Mouse (Mus musculus) activated CD4-positive, CD25-positive, alpha-beta regulatory T cell, adult 4 months (primary cell): ENCODE data around the gene Pou2f3. TPM values are rescaled to one million over a fixed set of nuclear protein-coding genes. Genes with fewer than 3 reads are reported as not detected.
A peak's percentile ranks its signal among the peaks of the same experiment; 100 is the strongest.
"Not testable (repeated sequence)": the region's sequence is repeated elsewhere in the genome, so short reads cannot be mapped to it uniquely, and the experiment has no call there.

Source experiments
- ATAC-seq: one replicate; pipeline ENCODE4 v1.8.0; 2017
- polyA plus RNA-seq, 2 experiments: library from polyadenylated mRNA; unstranded; fragments of 100-300 nt; shearing (Covaris generic); gene quantifications; one replicate each; pipeline ENCODE4 v1.2.1; 2017

Pou2f3 gene
- polyA plus RNA-seq, 2 experiments from 2014 or later = not detected

DNA sequence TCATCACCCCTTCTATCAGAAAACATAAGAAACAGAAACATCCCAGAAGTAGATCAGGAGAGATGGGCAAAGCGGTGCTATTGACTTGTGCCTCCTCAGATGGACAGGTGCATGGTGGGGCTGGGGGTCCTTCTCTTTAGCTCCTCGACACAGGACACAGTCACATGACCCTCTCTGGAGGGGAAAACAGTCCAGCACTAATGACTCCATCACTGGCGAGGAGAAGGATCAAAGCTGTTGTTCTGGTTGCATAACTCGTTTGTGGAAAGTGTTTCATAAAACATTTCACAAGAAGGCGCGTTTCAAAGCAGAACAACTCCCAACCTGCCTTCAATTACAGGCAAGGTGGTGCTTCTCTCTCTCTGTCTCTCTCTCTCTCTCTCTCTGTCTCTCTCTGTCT lies 58.4 kb downstream of the Pou2f3 start:
- no peak for ATAC-seq

DNA sequence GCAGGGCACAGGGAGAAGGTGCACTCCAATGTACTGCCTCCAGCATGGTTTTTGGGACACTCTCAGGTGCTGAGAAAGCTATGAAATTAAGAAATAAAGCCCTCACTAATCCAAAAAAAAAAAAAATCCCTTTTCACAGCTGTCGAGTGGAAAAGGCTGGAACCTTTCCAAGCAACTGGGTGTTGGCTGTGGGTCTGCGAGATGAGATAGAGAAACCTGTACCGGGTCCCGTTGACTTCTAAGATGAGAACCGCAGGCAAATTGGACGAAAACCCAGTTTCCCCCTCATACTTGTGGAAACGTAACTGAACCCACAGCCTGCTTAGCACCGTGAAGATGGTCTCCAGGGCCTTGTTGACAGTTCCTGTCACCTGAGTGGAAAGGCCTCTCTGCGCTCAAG lies 59.2 kb downstream of the Pou2f3 start:
- no peak for ATAC-seq

DNA sequence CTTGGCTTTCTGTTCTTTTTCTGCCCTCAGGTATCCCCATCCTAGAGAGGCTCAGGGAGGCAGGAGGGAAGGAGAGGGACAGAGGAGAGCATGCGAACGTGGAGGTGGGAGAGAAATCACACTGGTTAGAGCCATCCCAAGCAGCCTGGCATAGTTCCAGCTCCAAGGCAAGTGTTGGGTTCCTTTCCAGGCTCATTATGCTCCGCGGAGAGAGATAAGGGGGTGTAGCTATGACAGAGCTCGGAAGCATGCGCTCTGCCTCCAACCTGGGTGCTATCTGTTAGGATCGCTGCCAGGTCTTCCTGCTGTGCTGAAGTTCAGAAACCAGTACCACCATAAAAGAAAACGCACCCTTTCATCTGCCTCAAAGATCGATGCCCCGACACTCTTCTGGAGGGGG lies 60.1 kb downstream of the Pou2f3 start:
- no peak for ATAC-seq

DNA sequence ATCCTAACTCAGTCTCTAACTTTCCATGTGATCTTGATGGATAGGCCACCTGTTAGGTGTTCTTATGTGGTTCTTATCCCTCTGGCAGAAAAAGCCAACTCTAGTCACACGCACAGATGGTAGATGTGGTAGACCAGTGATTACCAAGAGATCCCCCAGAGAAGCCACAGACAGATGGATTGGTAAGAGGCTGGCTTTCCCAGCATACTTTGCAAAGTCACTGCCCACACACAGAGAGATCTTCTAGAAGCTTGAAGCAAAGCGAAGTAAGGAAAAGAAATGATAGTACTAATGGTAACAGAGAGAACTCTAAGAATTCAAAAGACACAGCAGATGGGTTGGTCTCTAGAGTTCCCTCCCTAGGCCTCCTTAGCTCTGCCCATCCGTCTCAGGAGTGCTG lies 60.7 kb downstream of the Pou2f3 start:
- ATAC-seq = no peak

DNA sequence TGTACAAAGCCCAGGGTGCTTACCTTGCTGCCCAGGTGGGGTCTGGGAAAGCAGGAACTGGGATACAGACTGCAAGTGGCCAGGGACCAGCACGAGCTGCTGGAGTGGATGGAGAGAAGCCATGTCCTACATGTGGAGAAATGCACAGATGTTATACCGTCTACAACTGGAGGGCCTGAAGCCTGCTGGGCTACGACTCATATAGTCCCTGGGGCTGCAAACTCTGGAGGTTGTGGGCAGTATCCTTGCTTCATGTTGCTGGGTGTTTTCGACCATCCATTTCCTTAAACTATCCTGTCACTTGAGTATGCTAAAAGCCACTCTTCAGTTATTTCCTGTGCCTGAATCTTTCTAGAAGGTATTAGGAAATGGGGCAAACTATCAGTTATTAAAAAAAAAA lies 65.0 kb downstream of the Pou2f3 start:
- ATAC-seq = no peak

DNA sequence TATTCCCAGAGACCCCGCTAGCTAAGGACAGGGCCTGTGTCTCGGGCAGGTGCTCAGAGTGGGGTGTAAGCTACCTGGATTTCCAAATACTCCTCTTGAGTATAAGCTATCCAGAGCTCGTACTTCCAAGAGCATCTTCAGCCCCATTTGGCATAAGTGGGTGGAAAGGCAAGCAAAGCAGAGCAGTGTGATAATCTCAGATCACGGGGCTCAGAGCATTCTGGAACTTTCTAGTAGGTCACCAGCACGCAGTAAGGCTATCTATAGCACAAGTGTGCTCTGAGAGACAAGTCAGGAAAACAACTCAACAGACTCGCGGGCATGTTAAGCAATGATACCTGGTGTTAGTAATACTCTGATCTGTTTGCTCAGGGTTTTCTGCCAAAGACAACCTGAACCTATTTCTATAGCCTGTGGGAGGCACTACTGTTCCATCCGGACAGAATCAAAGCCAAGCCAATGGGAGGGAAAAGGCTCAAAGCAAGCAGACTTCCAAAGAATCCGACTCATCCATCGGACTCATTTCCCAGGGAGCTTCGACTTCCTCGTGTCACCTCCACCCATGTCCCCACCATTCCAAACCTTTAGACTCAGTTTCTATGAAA lies 65.9 kb downstream of the Pou2f3 start:
- ATAC-seq = no peak

DNA sequence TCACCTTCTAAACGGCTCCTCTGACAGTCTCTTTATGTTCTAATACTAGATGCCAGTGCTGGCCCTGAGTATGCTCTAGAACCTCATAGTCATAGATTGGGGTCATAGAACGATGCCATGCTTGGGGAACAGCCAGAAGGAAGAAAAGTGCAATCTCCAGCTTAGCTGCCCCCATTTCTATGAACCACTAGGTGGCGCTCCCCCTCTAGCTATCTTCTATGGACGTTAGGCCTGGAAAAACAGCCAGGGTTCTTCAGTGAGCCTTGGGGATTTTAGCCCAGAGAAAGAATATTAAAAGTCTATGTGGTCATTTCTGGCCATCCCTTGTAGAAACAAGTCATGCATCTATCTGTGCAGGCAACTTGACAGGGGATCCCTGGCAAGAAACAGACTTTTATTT lies 68.3 kb downstream of the Pou2f3 start:
- no peak for ATAC-seq

DNA sequence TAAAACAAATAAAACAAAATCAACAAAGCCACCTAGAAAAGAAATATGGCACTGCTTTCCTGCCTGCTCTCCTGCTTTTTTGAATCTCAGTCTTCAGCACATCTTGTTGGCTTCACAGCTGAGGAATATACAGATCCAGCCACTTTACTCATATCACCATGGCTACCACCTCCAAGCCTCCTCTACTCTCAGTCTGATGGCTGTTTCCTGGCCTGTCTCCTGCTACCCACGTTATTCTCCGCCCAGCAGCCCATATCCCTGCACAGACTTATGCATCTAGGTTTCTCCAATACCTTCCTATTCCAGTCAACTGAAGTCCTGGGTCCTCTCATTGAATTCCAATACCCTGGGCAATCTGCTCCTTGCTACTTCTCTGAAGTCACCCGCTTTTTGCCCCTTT lies 76.6 kb downstream of the Pou2f3 start:
- ATAC-seq = no peak

DNA sequence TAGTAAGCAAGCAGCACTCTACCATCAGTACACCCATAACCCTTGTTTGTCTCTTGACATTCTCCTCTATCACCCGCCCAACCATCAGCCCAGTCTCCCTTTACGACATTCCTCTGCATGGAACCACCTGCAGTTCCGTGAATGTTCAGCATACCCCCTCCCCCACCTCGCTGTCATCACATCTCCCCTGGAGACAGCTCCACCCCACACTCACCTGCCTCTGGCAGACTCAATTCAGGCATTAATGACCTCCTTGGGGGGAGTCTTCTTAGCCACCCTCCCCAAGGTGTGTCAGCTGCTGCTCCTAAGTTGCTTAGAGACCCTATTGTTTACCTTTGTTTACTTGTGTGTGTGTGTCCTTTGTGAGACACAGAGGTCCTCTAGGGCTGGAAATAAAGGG lies 77.8 kb downstream of the Pou2f3 start:
- no peak for ATAC-seq

DNA sequence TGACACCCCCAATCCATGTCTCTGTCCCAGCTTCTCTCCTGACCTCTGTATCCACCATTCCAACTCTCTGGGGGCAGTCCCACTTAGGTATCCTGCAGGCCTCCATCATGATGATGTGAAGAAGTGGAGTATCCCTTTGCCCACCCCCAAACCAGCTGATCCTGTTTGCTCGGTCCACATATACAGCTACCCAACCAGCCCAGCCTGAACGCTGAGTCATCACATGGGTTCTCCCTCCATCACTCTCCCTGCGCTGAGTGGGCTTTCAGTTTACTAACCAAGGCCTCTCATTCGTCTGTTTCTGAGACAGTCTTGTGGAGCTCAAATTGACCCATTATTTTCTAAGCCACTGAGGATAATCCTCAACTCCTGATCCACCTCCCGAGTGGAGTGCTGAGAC lies 78.2 kb downstream of the Pou2f3 start:
- ATAC-seq = no peak

DNA sequence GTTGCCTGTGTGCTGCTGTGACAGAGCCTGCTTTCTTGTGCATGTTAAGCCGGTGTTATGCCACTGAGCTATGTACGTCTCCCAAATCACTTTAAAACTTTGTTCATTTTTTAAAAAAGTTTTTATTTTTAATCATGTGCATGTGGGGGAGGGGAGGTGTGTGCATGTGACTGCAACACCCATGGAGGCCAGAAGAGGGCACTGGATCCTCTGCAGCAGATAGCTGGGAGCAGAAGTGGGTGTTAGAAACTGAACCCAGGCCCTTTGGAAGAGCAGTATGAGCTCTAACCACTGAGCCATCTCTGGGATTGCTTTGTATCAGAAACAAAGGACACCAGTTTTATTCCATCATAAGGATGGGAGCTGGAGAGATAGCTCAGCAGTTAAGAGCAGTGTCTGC lies 79.5 kb downstream of the Pou2f3 start:
- no peak for ATAC-seq

DNA sequence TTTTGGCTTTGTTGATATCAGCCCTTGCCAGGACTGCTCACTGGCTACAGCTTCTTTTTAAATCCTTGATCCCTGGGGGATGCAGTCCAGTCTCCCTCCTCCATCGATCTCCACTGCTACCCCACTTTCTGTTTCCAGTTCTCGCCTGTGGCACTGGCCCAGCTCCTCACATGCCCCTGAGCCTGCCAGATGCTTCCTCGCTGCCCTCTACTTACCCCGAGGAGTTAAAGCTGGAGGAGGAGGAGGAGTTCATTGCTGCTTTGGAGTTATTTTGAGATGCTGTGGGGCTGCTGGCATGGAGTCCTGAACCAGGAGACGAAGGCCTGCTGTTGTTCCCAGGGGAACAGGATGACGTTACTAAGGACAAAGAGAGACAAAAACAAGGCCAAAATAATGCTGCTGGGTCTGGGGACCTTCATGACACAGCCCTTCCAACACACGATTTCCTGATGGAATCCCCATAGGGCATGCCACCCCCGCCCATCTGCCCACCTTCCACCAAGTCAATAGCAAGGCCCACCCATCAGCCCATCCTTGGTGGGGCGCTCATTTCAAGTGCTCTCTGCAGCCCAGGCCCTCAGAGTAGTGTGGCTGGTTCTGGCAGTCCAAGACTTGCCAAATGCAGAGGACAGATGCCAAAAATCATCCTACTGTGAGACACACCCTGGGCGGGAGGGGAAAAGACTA lies 82.9 kb downstream of the Pou2f3 start:
- no peak for ATAC-seq

DNA sequence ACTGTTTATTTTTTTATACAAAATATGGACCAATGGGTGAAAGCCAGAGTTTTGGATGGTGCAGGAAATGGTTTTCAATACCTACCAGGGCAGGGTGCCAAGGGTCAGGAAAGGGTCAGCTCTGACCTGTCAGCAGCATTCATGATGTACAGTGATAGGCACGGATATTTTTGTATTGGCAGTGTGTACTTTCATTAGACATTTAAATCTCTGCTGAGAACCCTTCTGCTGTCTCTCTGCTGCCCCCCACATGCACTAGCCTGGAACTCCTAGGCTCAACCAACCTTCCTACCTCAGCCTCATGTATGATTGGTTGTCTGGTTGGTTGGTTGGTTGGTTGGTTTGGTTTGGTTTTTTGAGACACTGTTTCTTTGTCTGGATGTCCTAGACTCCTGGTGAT lies 87.8 kb downstream of the Pou2f3 start:
- ATAC-seq = no peak

DNA sequence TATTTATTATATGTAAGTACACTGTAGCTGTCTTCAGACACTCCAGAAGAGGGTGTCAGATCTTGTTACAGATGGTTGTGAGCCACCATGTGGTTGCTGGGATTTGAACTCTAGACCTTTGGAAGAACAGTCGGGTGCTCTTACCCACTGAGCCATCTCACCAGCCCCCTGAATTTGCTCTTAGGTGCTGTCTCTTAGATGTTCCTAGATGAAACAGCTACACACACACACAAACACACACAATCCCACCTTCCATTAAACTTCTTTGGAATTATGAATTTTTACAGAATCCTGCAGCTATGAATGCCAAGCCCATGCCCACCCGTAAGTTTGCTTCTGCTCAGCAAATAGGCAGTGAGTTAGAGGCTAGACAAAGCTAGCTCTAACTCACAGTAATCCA lies 88.2 kb downstream of the Pou2f3 start:
- ATAC-seq = not testable (repeated sequence)

DNA sequence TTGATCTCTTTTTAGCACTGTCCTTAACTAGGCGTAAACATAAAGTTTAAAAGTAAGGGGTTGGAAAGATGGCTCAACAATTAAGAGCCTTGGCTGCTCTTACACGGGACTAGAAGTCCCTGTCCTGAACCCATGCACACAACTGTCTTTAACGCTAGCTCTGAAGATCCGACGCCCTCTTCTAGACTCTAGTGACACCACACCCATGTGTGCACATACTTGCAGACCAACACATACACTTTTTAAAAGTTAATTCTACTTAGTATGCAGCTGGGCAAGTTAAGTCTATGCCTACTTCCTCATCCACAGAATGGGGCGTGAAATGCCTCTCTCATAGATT lies 93.2 kb downstream of the Pou2f3 start:
- ATAC-seq = no peak

DNA sequence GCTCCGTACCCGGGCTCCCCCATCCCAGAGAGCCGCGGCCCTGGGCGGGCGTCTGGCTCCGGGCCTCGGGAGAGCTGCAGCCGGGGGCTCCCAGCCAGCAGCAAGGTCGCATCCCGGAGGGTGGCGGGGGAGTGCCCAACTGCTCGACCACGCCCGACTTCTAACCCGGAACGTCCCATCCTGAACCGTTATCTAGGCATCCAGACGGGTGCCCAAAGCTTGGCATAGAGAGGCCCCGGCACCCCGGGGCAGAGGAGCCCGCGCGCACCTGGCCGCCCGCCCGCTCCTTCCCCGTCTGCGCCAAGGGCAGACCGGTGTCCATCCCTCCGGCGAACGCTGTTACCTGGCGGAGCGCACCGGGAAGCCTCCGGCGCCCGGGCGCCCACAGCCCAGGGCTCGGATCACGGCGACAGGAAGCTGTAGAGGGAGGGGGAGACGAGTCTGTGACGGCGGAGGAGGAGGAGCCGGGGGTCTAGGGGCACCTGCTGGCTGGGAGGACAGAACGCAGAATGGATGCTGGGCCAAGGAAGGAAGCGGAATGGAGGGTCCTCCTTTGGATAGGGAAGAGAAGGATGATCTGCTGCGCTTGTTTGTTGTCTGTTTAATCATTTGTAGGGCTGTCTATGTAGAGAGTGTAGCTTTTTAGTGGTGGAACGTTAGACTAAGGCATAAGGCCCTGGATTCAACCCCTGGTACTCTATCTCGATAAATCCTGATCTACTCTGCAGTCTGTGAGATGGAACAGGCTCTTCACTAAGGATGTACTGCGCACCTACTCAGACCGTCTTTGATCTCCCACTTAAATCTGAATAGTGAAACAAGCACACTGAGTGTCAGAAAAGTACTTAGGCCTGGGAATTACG lies 93.8 kb downstream of the Pou2f3 start, which contains the start of gene Tmem136:
Gene Tmem136 (minus strand): TSS at position 437 of the 863 bp plus-strand sequence.
- ATAC-seq = peak; percentile 89

DNA sequence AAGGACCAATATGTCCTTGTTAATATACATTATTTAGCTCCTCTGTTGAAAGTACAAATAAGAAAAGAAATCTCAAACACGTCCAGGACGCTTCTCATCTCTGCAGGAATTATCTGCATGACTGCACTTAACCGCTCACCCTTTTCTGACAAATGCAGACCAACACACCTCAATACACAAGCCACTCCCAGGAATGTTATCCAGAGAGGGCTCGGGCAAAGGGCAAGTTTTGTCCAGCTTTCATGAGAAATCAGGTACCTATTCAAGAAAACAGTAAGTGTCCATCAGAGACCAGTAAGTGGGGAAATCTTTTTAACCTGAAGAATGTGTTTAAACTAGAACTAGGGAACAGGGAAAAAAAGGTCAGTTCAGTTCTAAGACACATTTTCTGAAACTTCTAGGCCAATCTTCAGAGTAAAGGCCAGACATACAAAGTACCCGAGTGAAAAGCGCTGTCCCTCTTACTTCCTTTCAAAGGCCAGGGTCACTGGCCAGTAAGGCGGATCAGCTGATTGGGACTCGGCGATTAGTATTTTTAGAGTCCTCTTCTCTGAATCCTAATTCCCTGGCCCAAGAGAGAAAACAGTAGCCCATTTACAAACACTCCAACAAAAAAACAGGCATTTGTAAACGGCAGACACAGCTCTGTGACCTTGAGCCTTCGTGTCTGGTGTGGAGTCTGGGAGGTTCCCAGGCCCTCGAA lies 94.6 kb downstream of the Pou2f3 start:
- ATAC-seq = no peak

DNA sequence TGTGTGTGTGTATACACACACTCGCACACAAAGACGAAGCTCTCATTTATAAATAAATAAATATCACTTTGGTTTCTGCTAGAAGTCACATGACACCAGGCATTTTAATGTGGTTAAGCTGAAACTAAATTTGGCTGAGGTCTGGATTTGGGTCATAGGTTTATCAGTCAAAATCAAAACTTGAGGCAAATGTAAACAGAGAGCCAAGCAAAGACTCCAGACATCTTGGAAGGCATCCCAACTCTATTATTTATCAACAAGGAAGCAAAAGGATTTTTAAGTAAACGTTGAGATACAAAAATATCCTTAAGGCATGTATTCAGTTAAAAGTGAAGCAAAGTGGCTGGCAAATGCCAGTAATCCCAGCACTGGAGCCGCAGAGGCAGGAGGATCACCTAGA lies 95.3 kb downstream of the Pou2f3 start:
- ATAC-seq = no peak

DNA sequence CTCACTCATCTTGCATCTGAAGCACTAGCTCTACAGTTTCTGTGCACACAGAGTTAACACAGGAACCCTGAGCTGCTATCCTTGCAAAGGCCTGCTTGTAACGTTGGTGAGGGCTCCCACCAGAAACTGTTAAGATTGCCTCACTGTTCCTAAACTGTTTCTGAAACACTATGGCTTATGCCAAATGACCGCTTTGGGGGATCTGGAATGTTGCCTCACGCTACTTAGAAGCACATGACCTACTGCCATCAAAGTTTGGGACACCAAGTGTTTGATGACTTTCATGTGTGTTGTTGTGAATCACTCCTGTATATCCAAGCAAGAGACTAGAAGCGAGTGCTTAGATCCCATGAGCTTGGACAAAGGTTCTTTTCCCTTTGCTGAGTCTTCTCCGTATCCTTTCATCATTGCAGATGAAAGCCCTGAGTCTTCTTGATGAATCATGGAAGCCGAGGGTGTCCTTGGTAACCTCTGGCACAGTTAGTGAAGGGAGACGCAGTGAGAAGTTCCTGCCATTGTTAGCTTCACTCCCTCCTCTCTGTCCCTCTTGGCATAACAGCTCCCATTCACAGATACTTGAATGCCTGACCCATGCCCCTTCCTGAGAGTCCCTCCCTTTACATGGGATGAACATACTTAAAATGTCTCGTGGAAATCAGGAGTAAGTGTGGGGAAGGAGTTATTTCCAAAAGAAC lies 99.7 kb downstream of the Pou2f3 start:
- ATAC-seq = no peak

DNA sequence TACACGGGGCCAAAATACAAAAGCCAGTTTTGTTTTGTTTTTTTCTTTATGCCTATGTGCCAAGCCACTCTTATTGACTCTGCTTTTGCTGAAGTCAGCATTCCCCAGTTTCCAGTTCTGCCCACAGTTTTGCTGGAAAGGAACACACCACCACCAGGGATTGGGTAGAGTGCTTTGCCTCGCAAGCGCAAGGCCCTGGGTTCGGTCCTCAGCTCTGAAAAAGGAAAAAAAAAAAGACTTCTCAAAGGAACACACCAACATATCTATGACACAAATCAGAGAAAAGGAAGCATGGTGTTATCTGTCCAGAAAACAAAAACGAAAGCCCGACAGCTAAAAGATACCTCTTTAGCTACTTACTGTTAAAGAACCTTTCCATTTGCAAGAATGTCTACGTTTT lies 101.0 kb downstream of the Pou2f3 start:
- ATAC-seq = no peak

DNA sequence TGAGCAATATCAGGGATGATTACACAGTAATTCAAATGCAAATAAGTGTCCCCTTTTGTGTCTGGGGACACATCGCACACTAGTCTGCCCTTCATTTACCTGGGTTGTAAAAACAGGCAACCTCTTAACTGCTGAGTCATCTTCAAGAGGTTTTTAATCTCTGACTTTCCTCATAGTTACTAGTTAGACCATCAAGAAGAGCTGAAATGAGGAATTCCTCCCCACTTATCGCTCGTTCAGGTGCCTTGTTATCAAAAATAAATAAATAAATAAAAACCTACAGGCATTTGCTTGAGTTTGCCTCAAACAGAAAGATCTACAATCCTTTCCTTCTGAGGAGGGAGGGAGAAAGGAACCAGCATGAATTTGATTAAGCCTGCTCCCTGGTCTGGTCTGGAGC lies 101.4 kb downstream of the Pou2f3 start:
- ATAC-seq = no peak

DNA sequence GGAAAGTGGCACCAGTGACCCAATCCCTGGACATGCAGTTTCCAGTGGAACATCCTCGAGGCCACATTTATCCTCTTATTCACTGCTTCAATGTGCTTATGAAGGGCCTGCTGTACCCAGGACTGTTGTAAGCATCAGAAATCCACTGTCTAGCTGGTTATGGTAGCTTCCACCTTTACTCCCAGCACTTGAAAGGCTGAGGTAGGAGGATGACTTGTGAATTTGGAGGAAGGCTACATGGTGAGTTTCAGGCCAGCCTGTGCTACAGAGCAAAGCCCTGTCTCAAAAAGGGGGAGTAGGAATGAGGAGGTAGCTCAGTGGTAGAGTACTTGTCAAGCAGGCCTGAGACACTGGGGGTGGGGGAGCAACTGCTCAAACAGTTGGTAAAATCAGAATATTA lies 102.1 kb downstream of the Pou2f3 start:
- no peak for ATAC-seq

DNA sequence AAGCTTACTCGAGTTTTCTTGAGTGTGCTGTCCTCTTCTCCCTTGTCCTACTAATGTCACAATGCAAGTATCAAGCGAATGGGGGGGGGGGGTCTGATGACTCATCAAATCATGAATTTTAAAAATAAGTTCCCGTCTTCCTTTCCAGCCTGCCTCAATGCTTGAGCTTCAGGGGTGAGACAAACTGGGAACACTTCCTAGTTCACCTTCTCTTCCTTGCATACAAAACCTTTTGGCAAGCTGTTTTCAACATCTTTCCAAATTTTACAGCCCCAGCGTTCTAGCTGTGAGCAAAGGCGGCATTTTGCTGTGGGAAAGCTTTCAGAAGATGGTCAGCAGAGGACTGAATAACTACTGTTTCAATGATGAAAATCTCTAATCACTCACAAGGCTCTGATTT lies 102.6 kb downstream of the Pou2f3 start:
- ATAC-seq = no peak
